Mouse (Mus musculus): ENCODE measurements at regions not wholly inside any gene's neighbourhood (a gene's known extent, or its start where the extent isn't known, plus 50 kb on each side); places are given as distances from the start of the nearest gene placed in this dataset.

GRCm38 (mm10) chr5:96940170-96941086 lies 57.1 kb upstream of the Bmp2k start:
- Histone ChIP-seq H3K27ac (replicated peaks; ENCODE audit: low read depth, low read length) (0 out of 2 replicates have a peak overlapping the region, but pooled peaks have one; percentile 52), H3K4me3 (replicated peaks; ENCODE audit: low read depth, low read length) (no peak overlapping the region), H3K4me2 (ENCODE audit: low read length) (no peak overlapping the region), H3K4me1 (ENCODE audit: control insufficient read depth, insufficient read depth, low read length) (0 out of 2 replicates have a peak, but pooled peaks cover 5% of the 10 kb centered on the region), H3K9ac (replicated peaks; ENCODE audit: low read length) (no peak overlapping the region), H3K36me3 (ENCODE audit: control insufficient read depth, insufficient read depth, low read length) (no peaks in the 10 kb centered on the region), H3K9me3 (ENCODE audit: control insufficient read depth, low read length) (no peaks in the 10 kb centered on the region), H3K27me3 (ENCODE audit: control insufficient read depth, insufficient read depth, low read length) (no peaks in the 10 kb centered on the region)
- DNase-seq (no peak), ATAC-seq (ENCODE audit: low FRiP score, low TSS enrichment) (no peak)
- WGBS: 86% methylated on average over 12 of the region's 12 CpGs

- Histone ChIP-seq H3K36me3 (ENCODE audit: control insufficient read depth, insufficient read depth, low read length) (no peaks in the 10 kb centered on the region), H3K4me1 (ENCODE audit: control insufficient read depth, insufficient read depth, low read length) (0 out of 2 replicates have a peak, but pooled peaks cover 5% of the 10 kb centered on the region), H3K27me3 (ENCODE audit: control insufficient read depth, insufficient read depth, low read length) (no peaks in the 10 kb centered on the region), H3K4me3 (replicated peaks; ENCODE audit: low read depth, low read length) (no peak overlapping the region), H3K27ac (replicated peaks; ENCODE audit: low read depth, low read length) (peak overlapping the region; percentile 52; the same call in 1 of the 2 replicates), H3K9me3 (ENCODE audit: control insufficient read depth, low read length) (no peaks in the 10 kb centered on the region), H3K4me2 (ENCODE audit: low read length) (no peak overlapping the region), H3K9ac (replicated peaks; ENCODE audit: low read length) (no peak overlapping the region)
- ATAC-seq (ENCODE audit: low FRiP score, low TSS enrichment) (peak; percentile 48; the same call in 1 of the 2 replicates), DNase-seq (peak; percentile 53)
- WGBS: 53% methylated on average over 7 of the region's 7 CpGs
These were observed 56.4 kb upstream of the Bmp2k start for GRCm38 (mm10) chr5:96941087-96941468.

GRCm38 (mm10) chr5:96941518-96941917 lies 56.0 kb upstream of the Bmp2k start:
- DNase-seq (no peak), ATAC-seq (ENCODE audit: low FRiP score, low TSS enrichment) (0 out of 2 replicates have a peak, but pooled peaks have one; percentile 8)
- H3K4me2 ChIP-seq (ENCODE audit: low read length): no peak overlapping the region
- no peak overlapping the region for H3K9ac ChIP-seq (replicated peaks; ENCODE audit: low read length)
- WGBS: 60% methylated on average over 2 of the region's 2 CpGs
- no peaks in the 10 kb centered on the region for H3K36me3 ChIP-seq (ENCODE audit: control insufficient read depth, insufficient read depth, low read length)
- no peaks in the 10 kb centered on the region for H3K9me3 ChIP-seq (ENCODE audit: control insufficient read depth, low read length)
- no peaks in the 10 kb centered on the region for H3K27me3 ChIP-seq (ENCODE audit: control insufficient read depth, insufficient read depth, low read length)
- H3K27ac ChIP-seq (replicated peaks; ENCODE audit: low read depth, low read length): peak overlapping the region; percentile 52; the same call in 1 of the 2 replicates
- 0 out of 2 replicates have a peak, but pooled peaks cover 5% of the 10 kb centered on the region for H3K4me1 ChIP-seq (ENCODE audit: control insufficient read depth, insufficient read depth, low read length)
- no peak overlapping the region for H3K4me3 ChIP-seq (replicated peaks; ENCODE audit: low read depth, low read length)

Measured in midbrain, embryonic 14.5 days (tissue).